Mouse (Mus musculus) hindbrain, embryonic 13.5 days (tissue): Measurements from ENCODE around the gene Gm42906. TPM values are rescaled to one million over a fixed set of nuclear protein-coding genes. Genes with fewer than 3 reads are reported as not detected.
A peak's percentile ranks its signal among the peaks of the same experiment; 100 is the strongest.

ENCODE experiments used
- ATAC-seq: fragments of 200-750 bp; cut with Nextera tagmentation; 2 replicates; pipeline ENCODE4 v1.8.0; 2017; ENCODE audit warnings: moderate TSS enrichment; ENCODE audit not compliant: low FRiP score
- H3K27ac ChIP-seq: fragments of 300-500 bp; sonication (generic); 2 replicates; pipeline ENCODE4 v1.5.1; 2015; ENCODE audit warnings: inconsistent platforms, mild to moderate bottlenecking, moderate library complexity
- H3K27me3 ChIP-seq: fragments of 300-500 bp; sonication (generic); 2 replicates; pipeline ENCODE4 v1.6.1; 2015; ENCODE audit warnings: mild to moderate bottlenecking, inconsistent platforms
- H3K36me3 ChIP-seq: fragments of 300-500 bp; sonication (generic); 2 replicates; pipeline ENCODE4 v1.6.1; 2015; ENCODE audit warnings: mild to moderate bottlenecking, inconsistent platforms
- H3K4me1 ChIP-seq: fragments of 300-500 bp; sonication (generic); replicated peaks from 2 replicates; pipeline ENCODE4 v1.6.1; 2015; ENCODE audit warnings: inconsistent platforms
- H3K4me2 ChIP-seq: fragments of 300-500 bp; sonication (generic); 2 replicates; pipeline ENCODE4 v1.6.1; 2015; ENCODE audit warnings: inconsistent platforms, mild to moderate bottlenecking, moderate library complexity
- H3K4me3 ChIP-seq: fragments of 300-500 bp; sonication (generic); 2 replicates; pipeline ENCODE4 v1.5.1; 2015; ENCODE audit warnings: mild to moderate bottlenecking, inconsistent platforms
- H3K9ac ChIP-seq: fragments of 300-500 bp; sonication (generic); 2 replicates; pipeline ENCODE4 v1.6.1; 2015; ENCODE audit warnings: mild to moderate bottlenecking, inconsistent platforms
- H3K9me3 ChIP-seq: fragments of 300-500 bp; sonication (generic); 2 replicates; pipeline ENCODE4 v1.6.1; 2016; ENCODE audit warnings: inconsistent platforms
- WGBS: fragments of 180-500 bp; shearing (Covaris S2); methylation state at CpG from one replicate; pipeline ENCODE4 v1.1.7; 2015; 5-methylcytosine and 5-hydroxymethylcytosine counted together
- polyA plus RNA-seq: library from polyadenylated mRNA; unstranded; fragments of >200 nt; fragmentation: Nextera tagmentation; extraction: Ambion mirVana; gene quantifications from 2 replicates; pipeline ENCODE4 v1.2.1, GENCODE M21; 2015

Gm42906 gene
- polyA plus RNA-seq, 1 experiment from 2014 or later, result not detected

DNA sequence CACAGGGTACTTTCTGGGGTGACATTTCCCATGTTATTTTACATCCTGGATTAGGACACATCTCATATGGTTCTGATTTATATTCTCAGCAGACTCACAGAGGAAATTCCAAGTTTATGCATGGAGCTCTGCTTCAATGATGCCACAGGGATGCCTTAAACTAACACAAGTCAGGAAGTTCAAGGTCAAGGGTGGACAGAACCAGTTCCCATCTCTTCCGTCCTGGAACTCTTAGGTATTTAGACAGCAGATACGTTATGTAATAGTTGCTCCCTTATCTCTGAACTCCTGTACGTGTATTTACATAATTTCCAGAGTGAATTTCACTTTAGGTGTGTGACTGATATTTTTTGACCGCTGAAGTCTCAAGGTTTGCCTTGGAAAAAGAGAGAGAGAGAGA is 324.7 kb downstream of the Gm42906 start:
- Histone ChIP-seq H3K36me3 (no peaks in the 10 kb centered on the region), H3K4me2 (no peak overlapping the region), H3K4me1 (peaks cover 15% of the 10 kb centered on the region), H3K27me3 (no peaks in the 10 kb centered on the region), H3K27ac (no peak overlapping the region), H3K9me3 (no peaks in the 10 kb centered on the region), H3K4me3 (no peak overlapping the region), H3K9ac (no peak overlapping the region)
- whole genome bisulfite sequencing, result 81% methylated on average over 4 of the region's 4 CpGs
- ATAC-seq, result no peak

DNA sequence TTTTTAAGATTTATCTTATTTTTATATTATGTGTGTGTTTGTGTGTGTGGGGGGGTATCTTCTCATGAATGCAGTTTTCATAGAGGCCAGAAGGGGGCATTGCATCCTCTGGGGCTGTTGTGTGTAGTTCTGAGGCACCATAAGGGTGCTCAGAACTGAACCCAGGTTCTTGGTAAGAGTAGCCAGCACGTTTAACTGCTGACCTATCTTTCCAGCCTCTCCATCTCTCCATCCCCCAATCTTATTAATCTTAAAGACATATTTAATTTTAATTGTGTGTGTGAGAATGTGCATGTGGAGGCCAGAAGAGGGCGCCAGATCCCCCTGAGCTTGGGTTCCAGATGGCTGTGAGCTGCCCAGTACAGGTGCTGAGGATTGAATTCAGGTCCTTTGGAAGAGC is 325.7 kb downstream of the Gm42906 start:
- Histone ChIP-seq H3K9me3 (no peaks in the 10 kb centered on the region), H3K4me3 (no peak overlapping the region), H3K27ac (no peak overlapping the region), H3K4me2 (no peak overlapping the region), H3K36me3 (no peaks in the 10 kb centered on the region), H3K4me1 (peaks cover 8% of the 10 kb centered on the region; the same call in 1 of the 2 replicates), H3K9ac (no peak overlapping the region), H3K27me3 (no peaks in the 10 kb centered on the region)
- WGBS, result 51% methylated on average over 2 of the region's 2 CpGs
- ATAC-seq, result no peak

DNA sequence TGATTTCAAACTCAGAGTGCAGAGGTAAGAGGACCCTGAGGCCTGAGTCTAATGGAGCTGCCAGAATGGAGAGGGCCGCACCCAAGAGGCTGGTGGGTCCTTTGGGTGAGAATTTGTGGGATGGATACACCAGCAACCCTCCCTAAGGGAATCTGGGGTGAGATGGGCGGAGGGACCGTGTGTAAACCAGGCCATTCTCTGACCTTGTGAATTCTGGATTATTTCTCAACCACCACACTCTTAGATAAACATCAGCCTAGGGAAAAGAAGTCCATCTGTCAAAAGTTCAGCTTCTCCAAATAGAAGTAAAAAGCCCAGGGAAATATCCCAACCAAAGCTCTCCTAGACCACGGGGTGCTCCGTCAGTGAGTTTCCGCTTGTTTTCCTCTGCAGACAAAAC is 332.0 kb downstream of the Gm42906 start:
- Histone ChIP-seq H3K27me3 (no peaks in the 10 kb centered on the region), H3K4me3 (no peak overlapping the region), H3K9me3 (no peaks in the 10 kb centered on the region), H3K4me1 (no peaks in the 10 kb centered on the region), H3K27ac (peak overlapping the region; percentile 35; the same call in 1 of the 2 replicates), H3K9ac (no peak overlapping the region), H3K4me2 (no peak overlapping the region), H3K36me3 (0 out of 2 replicates have a peak, but pooled peaks cover 3% of the 10 kb centered on the region)
- WGBS, result 85% methylated on average over 6 of the region's 6 CpGs
- ATAC-seq, result no peak

- H3K4me2 ChIP-seq, result no peak overlapping the region
- no peak overlapping the region for H3K9ac ChIP-seq
- H3K4me3 ChIP-seq, result no peak overlapping the region
- peaks cover 5% of the 10 kb centered on the region for H3K4me1 ChIP-seq
- H3K36me3 ChIP-seq, result 0 out of 2 replicates have a peak, but pooled peaks cover 3% of the 10 kb centered on the region
- H3K9me3 ChIP-seq, result no peaks in the 10 kb centered on the region
- no peaks in the 10 kb centered on the region for H3K27me3 ChIP-seq
- WGBS, result 79% methylated on average over 3 of the region's 3 CpGs
- no peak for ATAC-seq
- no peak overlapping the region for H3K27ac ChIP-seq
These were observed 334.9 kb downstream of the Gm42906 start for GRCm38 (mm10) chr5:151092886-151093665.

DNA sequence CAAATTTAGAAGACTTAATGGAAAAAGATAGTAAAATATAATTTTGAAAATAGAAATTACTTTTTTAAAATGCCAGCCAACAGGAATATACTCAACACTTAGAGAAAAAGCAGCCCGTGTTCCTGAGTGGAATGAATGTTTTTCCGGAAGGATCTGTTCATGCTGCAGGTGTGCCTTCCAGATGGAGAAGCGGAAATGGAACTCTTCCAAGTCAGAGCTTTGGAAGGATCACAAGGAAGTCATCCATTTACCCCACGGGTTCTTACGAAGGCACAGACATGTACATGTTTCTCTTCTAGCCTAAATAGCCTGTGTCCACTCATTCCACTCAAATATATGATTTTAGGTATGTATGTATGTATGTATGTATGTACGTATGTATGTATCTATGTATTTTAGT is 337.0 kb downstream of the Gm42906 start:
- no peak overlapping the region for H3K4me2 ChIP-seq
- H3K4me3 ChIP-seq, result no peak overlapping the region
- 95% methylated on average over 6 of the region's 6 CpGs for whole genome bisulfite sequencing
- no peak overlapping the region for H3K9ac ChIP-seq
- H3K9me3 ChIP-seq, result no peaks in the 10 kb centered on the region
- H3K27ac ChIP-seq, result no peak overlapping the region
- peaks cover 18% of the 10 kb centered on the region for H3K4me1 ChIP-seq
- H3K36me3 ChIP-seq, result 0 out of 2 replicates have a peak, but pooled peaks cover 3% of the 10 kb centered on the region
- ATAC-seq, result no peak
- H3K27me3 ChIP-seq, result no peaks in the 10 kb centered on the region

DNA sequence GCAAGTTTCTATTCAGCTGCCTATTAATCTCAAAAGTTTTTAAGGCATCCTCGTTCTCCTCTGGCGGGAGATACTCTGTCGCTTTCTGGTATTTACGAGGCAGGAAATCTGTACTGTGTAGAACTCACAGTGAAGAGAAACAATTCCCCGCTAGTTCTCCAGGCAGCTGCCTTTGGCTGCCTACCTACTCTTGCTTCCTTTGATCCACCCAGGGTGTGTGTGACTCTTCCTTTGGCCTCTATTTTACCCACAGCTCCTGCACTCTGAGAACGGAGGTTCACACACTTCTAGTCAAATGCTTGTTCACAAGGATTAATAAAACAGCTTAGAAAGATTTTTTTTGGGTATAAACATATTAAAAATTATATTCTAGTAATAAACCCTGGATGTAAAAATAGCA is 338.8 kb downstream of the Gm42906 start:
- Histone ChIP-seq H3K27me3 (no peaks in the 10 kb centered on the region), H3K27ac (no peak overlapping the region), H3K36me3 (0 out of 2 replicates have a peak, but pooled peaks cover 3% of the 10 kb centered on the region), H3K4me3 (no peak overlapping the region), H3K4me1 (peaks cover 18% of the 10 kb centered on the region), H3K4me2 (no peak overlapping the region), H3K9ac (no peak overlapping the region), H3K9me3 (no peaks in the 10 kb centered on the region)
- 69% methylated on average over 6 of the region's 6 CpGs for WGBS
- no peak for ATAC-seq

DNA sequence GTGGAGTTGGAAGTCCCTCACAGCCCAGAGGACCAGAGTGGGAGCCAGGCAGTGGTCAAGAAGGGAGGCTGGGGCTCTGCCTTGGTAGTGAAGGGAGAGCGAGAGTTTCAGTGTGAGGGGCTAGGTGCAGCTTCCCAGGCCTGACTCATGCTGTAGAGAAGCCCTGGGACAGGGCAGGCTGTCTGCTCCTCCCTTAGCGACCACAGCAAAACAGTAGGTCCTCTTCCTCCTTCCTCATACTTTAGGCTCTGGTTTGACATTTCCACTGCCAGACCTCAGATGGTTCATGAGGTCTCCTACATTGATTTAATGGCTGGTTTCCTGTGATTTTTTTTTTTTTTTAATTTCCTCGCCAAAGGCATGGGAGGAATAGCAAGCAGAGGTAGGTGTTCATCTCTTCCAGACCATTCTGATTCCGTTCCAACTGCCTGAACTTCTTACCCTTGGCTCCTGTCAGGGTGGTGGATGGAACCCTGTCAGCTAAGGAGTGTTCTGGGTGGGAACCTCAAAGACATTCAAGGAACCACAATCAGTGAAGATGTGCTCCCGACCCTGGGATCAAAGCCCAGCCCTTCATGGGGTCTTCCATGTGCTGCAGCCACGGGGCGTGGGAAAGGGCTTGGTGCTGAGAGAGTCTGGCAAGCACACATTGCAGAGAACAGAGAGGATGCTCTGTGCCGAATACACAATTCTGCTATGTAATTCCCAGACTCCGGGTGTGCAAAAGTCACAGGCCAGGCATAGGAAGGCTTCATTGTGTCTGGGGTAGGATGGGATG is 341.3 kb downstream of the Gm42906 start:
- H3K4me3 ChIP-seq, result no peak overlapping the region
- no peaks in the 10 kb centered on the region for H3K9me3 ChIP-seq
- no peak overlapping the region for H3K9ac ChIP-seq
- no peaks in the 10 kb centered on the region for H3K27me3 ChIP-seq
- H3K27ac ChIP-seq, result no peak overlapping the region
- peaks cover 18% of the 10 kb centered on the region for H3K4me1 ChIP-seq
- ATAC-seq, result no peak
- WGBS, result 78% methylated on average over 9 of the region's 9 CpGs
- H3K4me2 ChIP-seq, result no peak overlapping the region
- no peaks in the 10 kb centered on the region for H3K36me3 ChIP-seq

DNA sequence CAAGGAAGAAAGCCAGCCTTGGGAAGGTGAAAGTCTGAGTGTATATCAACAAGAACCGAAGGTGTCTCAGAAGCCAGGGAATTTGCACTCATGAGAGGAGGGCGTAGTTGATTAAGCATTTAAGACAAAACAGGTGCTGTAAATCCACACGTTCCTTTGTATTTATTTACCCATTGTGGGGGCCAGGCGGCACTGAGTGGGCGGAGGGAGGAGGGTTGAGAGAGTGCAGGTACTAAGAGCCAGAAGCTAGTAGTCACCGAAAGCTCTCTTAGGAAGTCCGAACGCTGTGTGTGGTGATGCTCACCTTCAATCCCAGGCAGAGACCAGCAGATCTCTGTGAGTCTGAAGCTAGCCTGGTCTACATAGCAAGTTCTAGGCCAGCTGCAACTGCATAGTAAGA is 342.2 kb downstream of the Gm42906 start:
- ATAC-seq, result no peak
- 89% methylated on average over 8 of the region's 8 CpGs for WGBS
- no peaks in the 10 kb centered on the region for H3K27me3 ChIP-seq

DNA sequence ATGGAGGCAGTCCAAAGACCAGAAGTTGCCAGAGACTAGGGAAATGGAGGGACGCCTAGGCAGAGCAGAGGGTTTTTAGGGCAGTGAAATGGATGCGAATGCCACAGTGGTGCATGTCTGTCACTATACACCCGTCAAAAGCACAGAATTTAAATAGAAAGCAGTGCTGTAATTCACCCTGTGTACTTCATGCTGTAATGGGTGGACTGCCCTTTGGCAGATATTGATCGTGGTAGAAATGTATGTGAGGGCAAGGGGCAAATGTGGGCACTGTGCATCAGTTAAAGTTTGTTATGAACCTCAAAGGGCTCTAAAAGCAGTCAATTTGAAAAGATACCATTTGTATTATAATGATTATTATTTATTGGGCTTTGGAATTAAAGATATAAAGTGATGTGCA is 347.7 kb downstream of the Gm42906 start:
- 89% methylated on average over 4 of the region's 4 CpGs for WGBS
- Histone ChIP-seq H3K9ac (no peak overlapping the region), H3K27me3 (no peaks in the 10 kb centered on the region)

More for the DNA sequence above, 342.2 kb downstream of the Gm42906 start:
- H3K9me3 ChIP-seq, result no peaks in the 10 kb centered on the region
- H3K27ac ChIP-seq, result no peak overlapping the region
- H3K4me1 ChIP-seq, result peaks cover 18% of the 10 kb centered on the region
- no peak overlapping the region for H3K9ac ChIP-seq
- no peak overlapping the region for H3K4me3 ChIP-seq
- no peak overlapping the region for H3K4me2 ChIP-seq
- H3K36me3 ChIP-seq, result no peaks in the 10 kb centered on the region

GRCm38 (mm10) chr5:151077953-151078352 is 350.0 kb downstream of the Gm42906 start:
- Histone ChIP-seq H3K4me3 (no peak overlapping the region), H3K27ac (no peak overlapping the region), H3K36me3 (no peaks in the 10 kb centered on the region), H3K9ac (no peak overlapping the region), H3K27me3 (no peaks in the 10 kb centered on the region), H3K4me2 (no peak overlapping the region), H3K9me3 (no peaks in the 10 kb centered on the region; the same call in 1 of the 2 replicates), H3K4me1 (no peaks in the 10 kb centered on the region)
- no peak for ATAC-seq
- 98% methylated on average over 2 of the region's 2 CpGs for WGBS

More for the DNA sequence above, 347.7 kb downstream of the Gm42906 start:
- Histone ChIP-seq H3K4me1 (no peaks in the 10 kb centered on the region), H3K9me3 (no peaks in the 10 kb centered on the region; the same call in 1 of the 2 replicates), H3K4me3 (no peak overlapping the region), H3K27ac (no peak overlapping the region), H3K4me2 (no peak overlapping the region), H3K36me3 (no peaks in the 10 kb centered on the region)
- no peak for ATAC-seq

DNA sequence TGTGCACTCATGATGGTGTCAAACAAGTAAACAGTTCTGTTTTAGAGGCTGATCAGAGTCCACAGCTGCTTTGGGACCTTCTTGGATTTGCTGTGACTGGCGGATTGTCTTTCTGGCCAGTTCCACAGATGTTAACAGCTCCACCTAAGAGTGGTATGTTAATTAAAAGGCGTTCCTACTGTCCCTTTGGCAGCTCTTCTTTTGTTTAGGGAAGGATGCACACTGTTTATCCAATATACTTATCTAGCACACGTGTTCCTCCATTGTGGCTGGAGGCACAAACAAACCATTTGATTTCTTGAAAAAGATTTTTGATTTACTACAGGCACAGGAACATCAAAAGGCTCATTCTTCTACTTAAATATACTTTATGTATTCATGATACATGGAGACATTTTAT is 351.0 kb downstream of the Gm42906 start:
- no peaks in the 10 kb centered on the region for H3K36me3 ChIP-seq
- ATAC-seq, result no peak
- no peak overlapping the region for H3K4me3 ChIP-seq
- no peaks in the 10 kb centered on the region for H3K27me3 ChIP-seq
- no peaks in the 10 kb centered on the region; the same call in 1 of the 2 replicates for H3K9me3 ChIP-seq
- no peak overlapping the region for H3K9ac ChIP-seq
- 71% methylated on average over 3 of the region's 3 CpGs for WGBS
- H3K27ac ChIP-seq, result no peak overlapping the region
- no peaks in the 10 kb centered on the region for H3K4me1 ChIP-seq
- no peak overlapping the region for H3K4me2 ChIP-seq

- no peak for ATAC-seq
- no peaks in the 10 kb centered on the region; the same call in 1 of the 2 replicates for H3K9me3 ChIP-seq
- H3K4me3 ChIP-seq, result no peak overlapping the region
- no peaks in the 10 kb centered on the region for H3K4me1 ChIP-seq
- no peak overlapping the region for H3K27ac ChIP-seq
- no peaks in the 10 kb centered on the region for H3K36me3 ChIP-seq
- H3K27me3 ChIP-seq, result no peaks in the 10 kb centered on the region
- no peak overlapping the region for H3K9ac ChIP-seq
- H3K4me2 ChIP-seq, result no peak overlapping the region
- WGBS, result 85% methylated on average over 4 of the region's 4 CpGs
These were observed 353.7 kb downstream of the Gm42906 start for GRCm38 (mm10) chr5:151074282-151074681.
